In genomic region chr2:125122288-125122623, GRCm38 (mm10) we compare ENCODE assay signal across 8 mouse cellular contexts. TPM values are rescaled to one million over a fixed set of nuclear protein-coding genes. Genes with fewer than 3 reads are reported as not detected.
DNase-seq lines count a peak whose midpoint lies in the region; ATAC-seq and TF ChIP-seq lines count a peak whose summit lies in the region.

No protein-coding gene starts in this region.

- intact Hi-C loops in gastrocnemius, adult 2 months (cut with DNase I): no loop called here

- peak; percentile 31; the same call in 1 of the 2 replicates for ATAC-seq in megakaryocyte, adult 5-6 weeks (ENCODE audit: poor library complexity, severe bottlenecking)

- H3K9ac ChIP-seq in ES-E14 (ENCODE audit: insufficient read depth, low read depth, low read length, poor library complexity, severe bottlenecking): peak overlapping the region; percentile 98; the same call in 1 of the 2 replicates

- no peak overlapping the region for H3K27ac ChIP-seq in gastrocnemius, adult 2 months
- no peak overlapping the region for H3K27ac ChIP-seq in ES-E14 (ENCODE audit: insufficient read depth, low read depth, low read length, poor library complexity, severe bottlenecking)

- no peak for DNase-seq in gastrocnemius, adult 2 months
- no peak for DNase-seq in gastrocnemius, postnatal 4 days (ENCODE audit: low spot score in 2 of 2)
- DNase-seq in ES-E14 (ENCODE audit: low read depth, low spot score): no peak
- peak; percentile 5 for DNase-seq in forelimb bud, embryonic 11.5 days (ENCODE audit: low read depth, low spot score)
- no peak for DNase-seq in cerebellum, postnatal 25 days
- no peak for DNase-seq in thymus, postnatal 14 days
- DNase-seq in urinary bladder, adult 18-20 months (ENCODE audit: low spot score in 2 of 2): no peak

- H3K4me3 ChIP-seq in gastrocnemius, adult 2 months: peak overlapping the region; percentile 78
- peak overlapping the region; percentile 91 to 100 for H3K4me3 ChIP-seq in ES-E14 (ENCODE audit: insufficient read depth in 1 of 2, low read depth in 1 of 2, low read length in 2 of 2, poor library complexity in 1 of 2, severe bottlenecking in 1 of 2)

- H3K9me3 ChIP-seq in ES-E14 (ENCODE audit: control insufficient read depth, insufficient read depth, low read depth, low read length): no peaks in the 10 kb centered on the region

- in situ Hi-C loops in ES-E14 (cut with MboI; ENCODE audit: low sequenced_read_pairs in 2 of 2, unreplicated experiment in 2 of 2): no loop called here

- no peak for TF ChIP-seq CTCF in gastrocnemius, adult 2 months (IDR thresholded peaks at IDR 0.05)

- H3K4me1 ChIP-seq in ES-E14 (ENCODE audit: control insufficient read depth in 2 of 2, insufficient read depth in 2 of 2, low read length in 2 of 2, poor library complexity in 1 of 2): peaks cover 15% of the 10 kb centered on the region in 2 experiments; a peak in 2 of 4 replicates

- no peaks in the 10 kb centered on the region for H3K36me3 ChIP-seq in ES-E14 (ENCODE audit: control insufficient read depth, insufficient read depth, low read length, poor library complexity, severe bottlenecking)

TF ChIP-seq in ES-E14, 5 proteins besides CTCF, POLR2A, EP300 and RAD21:
- TF ChIP-seq CHD2 (IDR thresholded peaks at IDR 0.05; ENCODE audit: low read depth, low read length): no peak

RNA-seq across cellular contexts. Expression of gene Myef2, which starts 1.2 kb away (rescaled TPM):
- 1 to 10 TPM; 2.8 to 3.0 TPM for total RNA-seq in gastrocnemius, adult 2 months (2021)
- total RNA-seq in gastrocnemius, postnatal 4 days (2021): 10 to 100 TPM; 33.7 to 37.5 TPM
- 60.8 and 73.4 TPM in 2 replicates for total RNA-seq in ES-E14 (2012; rRNA removed)
- total RNA-seq in megakaryocyte, adult 5-6 weeks (2015): 18.5 and 20.6 TPM in 2 replicates
- 40.0 and 41.0 TPM in 2 replicates for total RNA-seq in megakaryocyte, adult 5-6 weeks (2017)

RNA-seq across cellular contexts. Expression of gene Ctxn2, which starts 14.2 kb away (rescaled TPM):
- not detected for total RNA-seq in gastrocnemius, adult 2 months (2021)
- total RNA-seq in gastrocnemius, postnatal 4 days (2021): not detected
- not detected in 2 replicates for total RNA-seq in ES-E14 (2012; rRNA removed)
- not detected in 2 replicates for total RNA-seq in megakaryocyte, adult 5-6 weeks (2015)
- total RNA-seq in megakaryocyte, adult 5-6 weeks (2017): not detected in 2 replicates

RNA-seq across cellular contexts. Expression of gene Slc12a1, which starts 30.0 kb away (rescaled TPM):
- total RNA-seq in gastrocnemius, adult 2 months (2021): not detected
- not detected for total RNA-seq in gastrocnemius, postnatal 4 days (2021)
- 0.04 TPM in 1 of 2 replicates, not detected in the other for total RNA-seq in ES-E14 (2012; rRNA removed)
- total RNA-seq in megakaryocyte, adult 5-6 weeks (2015): not detected in 2 replicates
- not detected in 2 replicates for total RNA-seq in megakaryocyte, adult 5-6 weeks (2017)

RNA-seq across cellular contexts. Expression of gene Slc24a5, which starts 54.3 kb away (rescaled TPM):
- not detected for total RNA-seq in gastrocnemius, adult 2 months (2021)
- under 1 TPM; 0.32 to 0.49 TPM for total RNA-seq in gastrocnemius, postnatal 4 days (2021)
- total RNA-seq in ES-E14 (2012; rRNA removed): 0.90 and 1.7 TPM in 2 replicates
- total RNA-seq in megakaryocyte, adult 5-6 weeks (2015): not detected in 2 replicates
- total RNA-seq in megakaryocyte, adult 5-6 weeks (2017): 0.41 TPM in 1 of 2 replicates, not detected in the other

Comparison
In these comparisons a context has a peak if more than half of its experiments do, and no peak if none do; other contexts are left out.
1. RNA of gene Myef2, which starts 1.2 kb away (total RNA-seq): 60.8 to 73.4 TPM in ES-E14, 18.5 to 41.0 TPM in megakaryocyte, adult 5-6 weeks and 33.7 to 37.5 TPM in gastrocnemius, postnatal 4 days; 2.8 to 3.0 TPM in gastrocnemius, adult 2 months; every median in the first group is over 4 times any median in the second.